Mouse (Mus musculus): ENCODE results near the gene Aatk.

DNA sequence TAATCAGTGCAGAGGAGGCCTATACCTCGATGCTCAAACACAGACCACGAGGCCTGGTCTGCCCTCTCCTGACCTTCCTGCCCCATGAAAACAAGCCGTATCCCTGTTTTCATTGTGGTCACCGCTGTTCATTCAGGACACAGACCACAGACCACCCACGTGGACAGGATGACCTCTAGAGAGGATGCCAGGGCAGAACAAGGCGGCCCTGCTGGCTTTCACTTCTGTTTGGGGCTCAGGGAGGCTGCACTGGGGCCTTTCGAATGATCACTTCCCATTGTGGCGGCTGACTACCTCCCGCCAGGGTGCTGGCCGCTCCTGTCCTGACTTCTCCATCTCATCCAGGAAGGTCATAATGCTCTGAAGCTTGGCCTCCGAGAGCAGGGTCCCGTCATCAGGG is 24.1 kb upstream of the Aatk start:
- TF ChIP-seq CTCF (IDR thresholded peaks at IDR 0.05; ENCODE audit: extremely low read depth, insufficient read depth, low read length): no peak
- TF ChIP-seq POLR2A (IDR thresholded peaks at IDR 0.05; ENCODE audit: extremely low read depth, insufficient read depth, low read length): no peak
